Mouse (Mus musculus): ENCODE measurements at regions not wholly inside any gene's neighbourhood (a gene's known extent, or its start where the extent isn't known, plus 50 kb on each side); places are given as distances from the start of the nearest gene placed in this dataset.

DNA sequence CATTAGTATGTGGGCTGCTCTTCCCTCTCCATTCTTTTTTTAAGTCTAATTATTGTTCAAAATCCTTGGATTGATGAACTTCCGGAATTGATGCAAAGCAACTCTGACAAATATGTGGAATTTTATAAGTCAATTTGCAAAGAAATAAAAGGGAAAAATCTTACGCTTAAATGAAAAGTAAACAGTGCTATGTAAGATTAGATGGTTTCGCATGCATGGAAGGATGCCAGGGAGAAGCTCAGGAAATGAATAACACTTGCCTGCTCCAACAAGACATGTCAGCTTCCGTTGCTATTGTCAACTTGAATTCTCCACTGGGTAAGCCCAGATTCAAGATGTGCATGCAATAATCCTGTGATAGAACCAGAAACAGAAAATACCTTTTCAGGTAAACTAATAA, 357.2 kb upstream of the Actbl2 start:
- TF ChIP-seq CTCF (IDR thresholded peaks at IDR 0.05; ENCODE audit: low read depth) (no peak), EP300 (IDR thresholded peaks at IDR 0.05; ENCODE audit: low read depth) (no peak)
